Mouse (Mus musculus): Measurements from ENCODE around the gene Ric3.
A peak's percentile ranks its signal among the peaks of the same experiment; 100 is the strongest.

Gene Ric3

GRCm38 (mm10) chr7:109001971-109002370 is 81.2 kb downstream of the Ric3 start:
- no peak for DNase-seq (ENCODE audit: extremely low spot score, low spot score)

DNA sequence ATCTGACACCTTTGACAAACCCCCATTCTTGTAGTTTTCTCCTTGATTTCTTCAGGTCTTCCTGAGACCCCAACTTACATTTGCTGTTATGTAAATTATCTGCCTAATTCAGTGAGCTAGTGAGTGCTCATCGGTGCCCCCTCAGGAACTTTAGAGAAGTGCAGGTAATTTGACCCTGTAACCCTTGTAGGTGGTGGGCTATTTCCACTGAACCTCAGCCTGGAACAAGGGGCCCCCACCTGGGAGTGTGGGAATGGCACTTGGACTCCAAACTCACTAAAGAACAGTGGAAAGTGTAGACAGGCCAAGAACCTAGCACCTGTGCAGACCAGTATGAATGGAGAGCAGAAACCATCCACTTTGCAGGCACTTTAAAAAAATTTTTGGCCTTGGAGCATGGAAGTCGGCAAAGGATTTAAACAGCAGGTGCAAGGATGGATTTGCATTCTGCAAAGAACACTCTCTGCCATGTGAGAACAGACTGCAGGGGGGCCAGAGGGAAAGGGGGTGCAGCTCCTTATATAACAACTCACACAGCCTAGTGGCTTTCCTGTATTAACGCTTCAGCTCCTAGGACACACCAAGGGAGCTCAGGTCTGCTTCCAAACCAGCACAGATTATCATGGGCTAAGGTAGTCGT is 82.7 kb downstream of the Ric3 start:
- DNase-seq (ENCODE audit: extremely low spot score, low spot score): peak; percentile 29

DNA sequence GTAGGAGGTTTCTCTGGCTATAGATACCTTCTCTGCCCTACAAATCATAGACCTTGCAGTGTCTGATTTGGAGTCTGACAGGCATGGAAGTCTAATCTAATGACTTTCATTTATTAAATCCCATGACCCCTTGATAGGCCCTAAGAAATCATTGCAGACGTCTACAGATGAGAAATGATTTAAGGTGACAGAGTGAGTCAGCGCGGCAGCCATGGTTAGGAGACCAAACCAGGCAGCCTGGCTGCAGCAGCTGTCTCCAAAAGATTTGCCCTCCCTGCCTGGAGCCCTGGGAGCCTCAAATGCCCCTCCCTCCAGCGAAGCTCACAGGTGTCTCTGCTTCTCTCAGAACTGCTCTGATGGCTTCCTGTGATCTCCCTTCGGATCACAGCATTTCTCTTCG is 87.0 kb downstream of the Ric3 start:
- DNase-seq (ENCODE audit: extremely low spot score, low spot score): no peak

DNA sequence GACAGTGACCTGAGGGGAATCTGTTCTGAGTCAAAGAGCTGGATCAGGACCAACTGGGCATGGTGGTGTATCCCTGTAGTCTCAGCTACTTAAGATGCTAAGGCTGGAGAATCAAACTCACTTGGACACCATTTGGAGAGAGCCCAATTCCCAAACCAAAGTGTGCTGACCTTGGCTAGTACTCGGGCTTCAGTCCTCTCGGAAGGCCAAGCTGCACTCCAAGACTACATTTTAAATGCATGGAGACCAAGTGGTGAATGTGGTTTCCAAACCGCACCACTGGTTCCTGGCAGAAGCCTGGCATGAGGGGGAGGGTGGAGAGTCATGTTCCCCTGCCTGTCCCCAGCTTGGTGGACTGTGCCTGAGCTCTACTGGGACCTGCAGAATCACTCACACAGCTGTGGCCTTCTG is 89.2 kb downstream of the Ric3 start:
- DNase-seq (ENCODE audit: extremely low spot score, low spot score): no peak

- no peak for DNase-seq (ENCODE audit: extremely low spot score, low spot score)
These were observed 89.9 kb downstream of the Ric3 start for GRCm38 (mm10) chr7:108993230-108993629.

GRCm38 (mm10) chr7:108991207-108991606 is 91.9 kb downstream of the Ric3 start:
- DNase-seq (ENCODE audit: extremely low spot score, low spot score): no peak

DNA sequence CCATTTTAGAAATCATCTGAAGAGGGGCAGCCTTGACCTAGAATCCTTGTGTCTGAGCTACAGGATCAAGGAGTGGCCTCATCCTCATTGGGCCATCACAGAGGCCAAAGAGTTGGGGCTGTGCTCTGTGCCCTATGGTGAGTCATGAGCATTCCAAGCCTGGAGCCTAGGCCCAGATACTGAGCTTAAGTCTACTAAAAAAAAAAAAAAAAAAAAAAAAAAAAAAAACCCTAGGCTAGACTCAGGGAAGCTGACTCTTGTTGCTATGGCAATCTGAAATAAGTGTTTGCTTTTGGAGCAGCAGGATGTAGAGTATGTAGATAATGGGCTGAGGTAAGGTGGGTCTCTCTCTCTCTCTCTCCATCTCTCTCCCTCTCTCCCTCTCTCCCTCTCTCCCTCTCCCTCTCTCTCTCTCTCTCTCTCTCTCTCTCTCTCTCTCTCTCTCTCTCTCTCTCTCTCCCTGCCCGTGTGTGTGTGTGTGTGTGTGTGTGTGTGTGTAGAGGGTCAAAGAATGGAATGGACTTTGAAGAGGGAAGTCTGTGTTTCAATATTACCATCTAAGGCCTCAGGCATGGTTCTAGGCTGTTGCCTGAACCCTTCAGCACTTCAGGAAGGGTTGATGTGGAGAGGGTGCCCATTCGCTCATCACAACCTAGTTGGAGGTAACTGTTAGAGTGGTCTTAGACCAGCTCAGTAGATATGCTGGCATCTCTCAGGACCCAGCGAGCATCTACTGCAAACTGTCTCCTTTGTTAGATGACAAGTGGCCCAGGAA is 97.0 kb downstream of the Ric3 start:
- DNase-seq (ENCODE audit: extremely low spot score, low spot score): no peak

All from neural tube, embryonic 10.5 days (tissue).